Mouse (Mus musculus): ENCODE measurements around the gene Eya2. TPM values are rescaled to one million over a fixed set of nuclear protein-coding genes. Genes with fewer than 3 reads are reported as not detected.

Gene Eya2
- polyA plus RNA-seq, 1 experiment: 4.3 TPM

DNA sequence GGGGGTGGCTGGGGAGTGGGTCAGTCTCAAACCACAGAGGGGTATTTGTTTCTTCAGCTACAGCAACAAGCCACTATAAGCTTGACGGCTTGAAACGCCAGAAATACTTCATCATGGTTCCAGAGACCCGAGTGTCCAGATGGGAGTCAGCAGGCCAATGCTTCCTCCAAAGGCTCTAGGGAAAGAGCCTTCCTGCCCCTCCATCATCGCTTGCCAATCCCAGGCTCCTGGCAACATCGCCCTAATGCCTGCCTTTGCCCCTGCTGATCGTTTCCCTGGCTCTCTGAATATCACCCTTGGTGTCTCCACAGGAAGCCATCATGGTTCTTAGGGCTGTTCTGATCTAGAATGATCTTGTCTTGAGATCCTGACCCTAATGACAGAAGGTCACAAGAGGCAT lies 33.0 kb upstream of the Eya2 start:
- peaks cover 8% of the 10 kb centered on the region; the same call in 1 of the 2 replicates for H3K4me1 ChIP-seq (ENCODE audit: control insufficient read depth, insufficient read depth, low read length)
- no peak for TF ChIP-seq POLR2A (IDR thresholded peaks at IDR 0.05; ENCODE audit: low read depth, low read length)
- TF ChIP-seq CTCF (IDR thresholded peaks at IDR 0.05; ENCODE audit: borderline replicate concordance, insufficient read depth, low read length): no peak
- no peak overlapping the region for H3K4me3 ChIP-seq (ENCODE audit: insufficient read depth, low read length)
- no peak overlapping the region for H3K27ac ChIP-seq (ENCODE audit: insufficient read depth, low read length)

DNA sequence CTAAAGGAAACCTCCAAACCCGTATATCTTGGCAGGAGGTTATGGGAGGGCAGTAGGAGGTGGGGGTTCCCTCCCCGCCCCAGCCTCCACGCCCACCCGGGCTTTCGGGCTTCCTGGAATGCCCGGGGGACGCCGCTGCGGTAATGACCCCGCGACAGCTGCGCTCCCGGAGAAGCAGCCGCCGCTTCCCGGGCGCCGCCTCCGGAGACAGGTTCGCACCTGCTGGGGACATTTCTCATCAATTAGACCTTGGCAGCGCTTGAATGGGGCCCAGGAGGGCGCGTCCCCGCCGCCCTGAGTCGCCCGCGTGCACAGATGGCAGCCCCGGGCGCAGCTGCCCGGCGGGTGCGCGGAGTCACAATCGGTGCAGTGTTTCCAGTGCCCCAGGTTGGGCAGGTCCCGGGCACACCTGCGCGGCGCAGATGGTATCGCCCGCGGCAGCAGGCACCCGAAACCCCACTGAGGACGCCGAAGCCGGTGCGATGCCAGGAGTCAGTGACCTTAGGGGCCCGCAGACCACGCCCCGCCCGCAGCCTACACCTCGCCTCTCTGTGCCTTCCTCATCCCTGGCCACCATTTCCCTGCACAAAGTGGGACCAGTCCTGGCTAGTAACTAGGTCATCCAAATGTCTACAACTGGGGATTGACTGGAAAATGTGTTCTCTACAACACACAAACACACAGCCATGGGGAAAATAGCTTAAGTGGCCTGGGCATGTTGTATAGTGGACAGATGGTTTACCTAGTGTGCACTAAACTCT lies 31.4 kb upstream of the Eya2 start:
- no peak overlapping the region for H3K4me3 ChIP-seq (ENCODE audit: insufficient read depth, low read length)
- H3K4me1 ChIP-seq (ENCODE audit: control insufficient read depth, insufficient read depth, low read length): peaks cover 8% of the 10 kb centered on the region; the same call in 1 of the 2 replicates
- TF ChIP-seq POLR2A (IDR thresholded peaks at IDR 0.05; ENCODE audit: low read depth, low read length) (no peak), CTCF (IDR thresholded peaks at IDR 0.05; ENCODE audit: borderline replicate concordance, insufficient read depth, low read length) (no peak)
- no peak overlapping the region for H3K27ac ChIP-seq (ENCODE audit: insufficient read depth, low read length)

DNA sequence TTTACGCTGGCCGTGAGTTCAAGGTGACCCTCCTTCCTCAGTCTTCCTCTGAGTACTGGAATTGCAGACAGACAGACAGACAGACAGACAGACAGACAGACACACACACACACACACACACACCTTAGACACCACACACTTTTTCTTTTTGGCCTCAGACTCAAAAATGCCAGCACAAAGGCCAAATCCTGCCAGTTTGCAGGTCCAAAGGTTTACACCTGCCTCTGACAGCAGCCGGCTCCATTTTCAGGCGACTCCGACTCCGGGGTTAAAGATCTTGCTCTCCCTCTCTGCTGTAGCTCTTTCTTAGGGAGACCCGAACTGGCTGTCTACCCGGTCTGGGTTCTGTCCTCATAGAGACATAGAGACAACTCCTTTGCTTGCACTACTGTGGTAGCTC lies 30.7 kb upstream of the Eya2 start:
- peaks cover 8% of the 10 kb centered on the region; the same call in 1 of the 2 replicates for H3K4me1 ChIP-seq (ENCODE audit: control insufficient read depth, insufficient read depth, low read length)
- H3K4me3 ChIP-seq (ENCODE audit: insufficient read depth, low read length): no peak overlapping the region
- H3K27ac ChIP-seq (ENCODE audit: insufficient read depth, low read length): no peak overlapping the region
- no peak for TF ChIP-seq CTCF (IDR thresholded peaks at IDR 0.05; ENCODE audit: borderline replicate concordance, insufficient read depth, low read length)
- no peak for TF ChIP-seq POLR2A (IDR thresholded peaks at IDR 0.05; ENCODE audit: low read depth, low read length)

DNA sequence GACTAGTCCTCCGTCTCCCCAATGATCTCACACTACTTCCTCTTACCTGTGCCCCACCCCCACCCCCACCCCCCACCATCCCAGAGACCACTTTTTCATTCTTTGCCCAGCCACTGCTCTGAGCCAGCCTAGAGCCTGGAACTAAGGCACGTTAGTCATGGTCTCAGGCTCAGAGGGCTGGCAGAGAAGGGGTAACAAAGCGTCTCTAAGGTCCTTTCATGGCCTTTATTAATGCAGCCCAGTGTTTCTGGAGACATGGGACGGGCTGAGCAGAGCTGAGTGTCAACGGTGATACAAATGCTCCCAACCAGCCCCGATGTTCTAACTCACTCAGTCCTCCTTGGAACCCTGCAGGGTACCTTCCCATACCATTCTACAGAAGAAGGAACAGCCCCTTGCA lies 30.2 kb upstream of the Eya2 start:
- H3K4me3 ChIP-seq (ENCODE audit: insufficient read depth, low read length): no peak overlapping the region
- H3K4me1 ChIP-seq (ENCODE audit: control insufficient read depth, insufficient read depth, low read length): peaks cover 6% of the 10 kb centered on the region; the same call in 1 of the 2 replicates
- H3K27ac ChIP-seq (ENCODE audit: insufficient read depth, low read length): no peak overlapping the region
- no peak for TF ChIP-seq POLR2A (IDR thresholded peaks at IDR 0.05; ENCODE audit: low read depth, low read length)
- no peak for TF ChIP-seq CTCF (IDR thresholded peaks at IDR 0.05; ENCODE audit: borderline replicate concordance, insufficient read depth, low read length)

DNA sequence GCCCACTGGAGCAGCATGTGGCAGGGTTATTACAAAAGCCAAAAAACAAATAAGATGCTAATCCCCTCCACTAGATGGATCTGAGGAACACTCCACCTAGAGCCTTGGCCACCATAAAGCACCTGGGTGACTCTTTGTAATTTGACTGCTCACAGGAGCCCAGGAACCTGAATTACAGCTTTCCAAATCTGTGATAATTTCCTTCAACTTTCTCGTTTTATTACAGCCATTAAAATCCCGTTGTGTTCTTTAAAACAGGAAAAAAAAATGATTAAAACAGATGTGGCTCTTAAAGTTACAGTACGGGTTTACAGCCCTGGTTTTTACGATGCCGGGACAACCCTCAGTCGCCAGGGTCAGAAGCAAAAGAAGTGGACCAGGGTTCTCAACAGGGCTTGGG lies 27.9 kb upstream of the Eya2 start:
- TF ChIP-seq POLR2A (IDR thresholded peaks at IDR 0.05; ENCODE audit: low read depth, low read length) (no peak), CTCF (IDR thresholded peaks at IDR 0.05; ENCODE audit: borderline replicate concordance, insufficient read depth, low read length) (no peak)
- Histone ChIP-seq H3K4me3 (ENCODE audit: insufficient read depth, low read length) (no peak overlapping the region), H3K27ac (ENCODE audit: insufficient read depth, low read length) (no peak overlapping the region), H3K4me1 (ENCODE audit: control insufficient read depth, insufficient read depth, low read length) (0 out of 2 replicates have a peak, but pooled peaks cover 4% of the 10 kb centered on the region)

DNA sequence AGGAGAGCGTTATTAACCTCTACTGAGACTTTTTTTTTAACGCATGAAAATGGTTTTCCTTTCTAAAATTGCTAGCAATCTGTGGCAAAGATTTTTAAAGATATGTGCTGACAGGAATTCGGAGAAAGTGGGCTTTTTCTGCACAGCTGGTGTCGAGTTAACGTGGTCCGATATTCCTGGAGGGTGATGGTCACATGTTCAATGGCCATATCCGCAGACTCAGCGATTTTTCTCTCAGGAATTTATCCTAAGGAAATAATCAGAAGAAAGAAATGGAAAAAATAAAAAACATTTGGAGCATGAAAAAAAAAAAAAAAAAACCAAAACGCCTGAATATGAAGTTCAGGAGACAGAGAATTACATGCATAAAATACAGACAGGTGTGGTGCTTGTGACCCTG lies 27.0 kb upstream of the Eya2 start:
- H3K27ac ChIP-seq (ENCODE audit: insufficient read depth, low read length): no peak overlapping the region
- no peak for TF ChIP-seq POLR2A (IDR thresholded peaks at IDR 0.05; ENCODE audit: low read depth, low read length)
- no peak for TF ChIP-seq CTCF (IDR thresholded peaks at IDR 0.05; ENCODE audit: borderline replicate concordance, insufficient read depth, low read length)
- H3K4me1 ChIP-seq (ENCODE audit: control insufficient read depth, insufficient read depth, low read length): 0 out of 2 replicates have a peak, but pooled peaks cover 4% of the 10 kb centered on the region
- H3K4me3 ChIP-seq (ENCODE audit: insufficient read depth, low read length): no peak overlapping the region

DNA sequence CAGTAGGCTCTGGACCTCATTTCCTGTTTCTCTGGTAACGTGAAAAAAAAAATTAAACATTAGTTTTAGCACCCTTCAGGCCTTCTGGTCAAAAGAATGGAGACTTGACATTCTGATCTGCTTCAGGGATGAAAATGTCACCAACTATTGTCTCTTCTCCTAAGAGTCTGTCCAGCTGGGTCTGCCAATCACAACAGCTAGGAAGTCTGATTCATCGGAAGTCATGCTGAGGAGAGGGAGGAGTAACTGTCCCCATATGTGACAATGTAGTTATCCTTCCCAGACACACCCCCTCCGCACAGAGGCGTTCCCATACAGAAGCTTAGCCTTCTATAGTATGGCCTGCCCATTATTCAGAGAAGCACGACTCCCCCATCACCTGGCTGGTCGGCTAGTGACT lies 25.9 kb upstream of the Eya2 start:
- 0 out of 2 replicates have a peak, but pooled peaks cover 4% of the 10 kb centered on the region for H3K4me1 ChIP-seq (ENCODE audit: control insufficient read depth, insufficient read depth, low read length)
- H3K27ac ChIP-seq (ENCODE audit: insufficient read depth, low read length): no peak overlapping the region
- TF ChIP-seq POLR2A (IDR thresholded peaks at IDR 0.05; ENCODE audit: low read depth, low read length): no peak
- H3K4me3 ChIP-seq (ENCODE audit: insufficient read depth, low read length): no peak overlapping the region

DNA sequence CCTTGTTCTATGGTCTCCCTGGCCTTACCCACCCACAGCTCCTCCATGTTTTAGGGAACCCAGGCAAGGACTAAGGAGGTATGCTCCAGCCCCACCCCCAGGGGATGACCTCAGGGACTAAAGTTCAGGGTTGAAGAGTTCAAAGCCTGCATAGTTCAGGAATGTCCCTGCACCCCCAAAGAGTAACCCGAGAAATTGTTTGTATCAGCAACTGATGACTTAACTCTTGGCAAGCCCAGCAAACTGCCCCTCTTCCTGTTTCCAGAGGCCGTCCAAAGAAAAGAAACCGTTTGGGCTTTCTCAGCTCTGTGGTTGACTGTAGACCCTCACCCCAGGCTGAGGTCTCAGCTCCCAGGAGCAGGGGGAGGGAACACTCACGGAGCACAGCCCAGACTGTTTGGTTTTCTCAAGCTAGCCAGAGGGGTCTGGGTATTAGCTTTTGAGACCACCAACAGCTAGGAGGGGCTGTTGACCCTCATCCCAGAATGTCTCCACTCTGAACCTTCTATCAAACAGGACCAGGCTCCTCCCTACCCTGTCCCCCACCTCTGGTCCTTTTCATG lies 23.5 kb upstream of the Eya2 start:
- H3K4me1 ChIP-seq (ENCODE audit: control insufficient read depth, insufficient read depth, low read length): 0 out of 2 replicates have a peak, but pooled peaks cover 4% of the 10 kb centered on the region
- H3K4me3 ChIP-seq (ENCODE audit: insufficient read depth, low read length): no peak overlapping the region
- H3K27ac ChIP-seq (ENCODE audit: insufficient read depth, low read length): no peak overlapping the region
- TF ChIP-seq POLR2A (IDR thresholded peaks at IDR 0.05; ENCODE audit: low read depth, low read length) (no peak), CTCF (IDR thresholded peaks at IDR 0.05; ENCODE audit: borderline replicate concordance, insufficient read depth, low read length) (no peak)

DNA sequence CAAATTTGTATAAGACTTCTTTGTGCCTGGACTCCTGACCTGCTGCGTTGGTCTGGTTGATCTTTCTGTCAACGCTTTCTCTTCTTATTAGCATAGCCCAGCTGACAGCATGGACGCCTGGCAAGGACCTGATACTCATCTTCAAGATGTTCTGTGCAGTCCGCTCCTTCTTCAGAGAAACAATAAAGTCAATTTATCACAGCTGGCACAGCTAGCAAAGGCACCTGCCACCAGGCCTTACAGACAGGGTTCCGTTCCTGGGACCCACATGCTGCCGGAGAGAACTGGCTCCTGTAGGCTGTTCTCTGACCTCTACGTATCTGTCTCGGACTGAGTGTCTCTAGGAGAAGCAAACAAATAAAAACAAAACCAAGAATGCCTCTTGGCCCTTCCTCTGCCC lies 11.8 kb upstream of the Eya2 start:
- no peak overlapping the region for H3K4me3 ChIP-seq (ENCODE audit: insufficient read depth, low read length)
- no peaks in the 10 kb centered on the region for H3K4me1 ChIP-seq (ENCODE audit: control insufficient read depth, insufficient read depth, low read length)
- H3K27ac ChIP-seq (ENCODE audit: insufficient read depth, low read length): no peak overlapping the region
- TF ChIP-seq CTCF (IDR thresholded peaks at IDR 0.05; ENCODE audit: borderline replicate concordance, insufficient read depth, low read length): no peak
- no peak for TF ChIP-seq POLR2A (IDR thresholded peaks at IDR 0.05; ENCODE audit: low read depth, low read length)

DNA sequence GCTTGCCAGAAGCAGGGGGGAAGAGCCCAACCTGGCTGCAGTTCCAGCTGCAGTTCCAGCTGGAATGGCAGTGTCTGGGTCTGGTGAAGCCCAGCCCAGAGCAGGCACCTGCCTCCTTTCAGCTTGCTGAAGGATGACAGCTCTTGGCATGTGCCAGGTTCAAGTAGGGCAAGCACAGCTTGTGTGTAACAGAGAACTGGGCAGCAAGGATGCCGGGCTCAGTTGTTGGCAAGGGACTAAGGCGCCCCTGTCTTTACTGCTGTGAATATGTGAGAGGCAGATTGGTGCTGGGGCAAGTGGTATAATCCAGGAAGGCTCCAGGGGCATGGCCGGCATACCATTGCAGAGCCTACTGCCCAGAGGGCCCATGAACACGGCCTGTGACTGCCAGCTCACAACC lies 11.3 kb upstream of the Eya2 start:
- no peaks in the 10 kb centered on the region for H3K4me1 ChIP-seq (ENCODE audit: control insufficient read depth, insufficient read depth, low read length)
- H3K4me3 ChIP-seq (ENCODE audit: insufficient read depth, low read length): no peak overlapping the region
- TF ChIP-seq CTCF (IDR thresholded peaks at IDR 0.05; ENCODE audit: borderline replicate concordance, insufficient read depth, low read length): no peak
- TF ChIP-seq POLR2A (IDR thresholded peaks at IDR 0.05; ENCODE audit: low read depth, low read length): no peak
- H3K27ac ChIP-seq (ENCODE audit: insufficient read depth, low read length): no peak overlapping the region
